ENCODE assay signal across 7 mouse cellular contexts in the genomic region with DNA sequence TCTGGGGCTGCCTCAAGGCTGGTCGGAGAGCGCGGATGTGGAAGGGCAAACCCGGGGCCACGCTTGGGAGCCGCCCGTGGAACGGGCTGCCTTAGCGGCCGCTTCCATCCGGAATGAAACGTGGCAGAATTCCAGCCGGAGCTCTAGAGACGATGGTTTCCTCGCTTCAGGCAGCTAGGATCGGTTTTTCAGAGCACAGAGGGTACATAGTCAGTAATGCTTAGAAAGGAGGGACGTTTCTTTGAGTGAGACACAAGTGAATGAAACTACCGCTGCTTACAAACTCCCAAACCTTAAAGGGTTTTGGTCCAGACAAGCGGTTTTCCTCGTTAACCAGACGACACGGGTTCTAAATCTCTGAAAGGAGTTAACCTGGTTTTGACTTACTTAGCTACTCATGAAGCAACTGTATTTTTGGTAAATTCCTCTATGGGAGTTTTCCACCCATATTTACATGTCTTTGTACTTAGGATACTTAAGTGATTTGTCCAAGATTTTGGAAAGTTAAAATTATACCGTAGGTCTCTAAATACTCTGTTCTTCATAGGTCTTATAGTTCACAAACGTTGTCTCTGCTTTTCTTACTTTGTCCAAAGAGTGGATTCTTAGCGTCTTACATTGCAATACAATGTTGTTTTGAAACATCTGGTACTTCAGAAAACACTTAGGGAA. TPM values are rescaled to one million over a fixed set of nuclear protein-coding genes. Genes with fewer than 3 reads are reported as not detected.
A peak's percentile ranks its signal among the peaks of the same experiment; 100 is the strongest.
DNase-seq lines count a peak whose midpoint lies in the region; ATAC-seq and TF ChIP-seq lines count a peak whose summit lies in the region.

No protein-coding gene starts in this region.

- DNase-seq in lung, postnatal 10 days = no peak
- peak; percentile 83 for DNase-seq in embryonic facial prominence, embryonic 14.5 days (ENCODE audit: low spot score)
- no peak for DNase-seq in limb, embryonic 10.5 days (ENCODE audit: low spot score)
- no peak for DNase-seq in adrenal gland, adult 18-20 months (ENCODE audit: low spot score in 2 of 2)

- H3K9me3 ChIP-seq in lung, embryonic 16.5 days (ENCODE audit: control insufficient read depth, low read length) = no peaks in the 10 kb centered on the region
- H3K9me3 ChIP-seq in embryonic facial prominence, embryonic 14.5 days (ENCODE audit: control insufficient read depth, low read length) = no peaks in the 10 kb centered on the region
- no peaks in the 10 kb centered on the region for H3K9me3 ChIP-seq in limb, embryonic 10.5 days (replicated peaks)

- TF ChIP-seq CTCF in small intestine, adult 2 months (IDR thresholded peaks at IDR 0.05; ENCODE audit: extremely low read depth, insufficient read length, insufficient replicate concordance, low read depth, low read length) = no peak

- ATAC-seq in lung, embryonic 16.5 days (ENCODE audit: low read depth) = no peak
- no peak; the same call in 1 of the 2 replicates for ATAC-seq in embryonic facial prominence, embryonic 14.5 days (ENCODE audit: low read depth)
- no peak for ATAC-seq in megakaryocyte progenitor cell, adult 5-6 weeks (replicated peaks; ENCODE audit: poor library complexity)

- H3K27me3 ChIP-seq in lung, embryonic 16.5 days (ENCODE audit: control insufficient read depth, insufficient read depth, low read depth, low read length) = no peaks in the 10 kb centered on the region
- no peaks in the 10 kb centered on the region for H3K27me3 ChIP-seq in embryonic facial prominence, embryonic 14.5 days (replicated peaks; ENCODE audit: control insufficient read depth, insufficient read depth, low read length)
- H3K27me3 ChIP-seq in limb, embryonic 10.5 days (ENCODE audit: low read depth, poor library complexity, severe bottlenecking) = no peaks in the 10 kb centered on the region
- H3K27me3 ChIP-seq in small intestine, adult 2 months (ENCODE audit: control insufficient read depth, insufficient read depth, low read length) = no peaks in the 10 kb centered on the region

- peaks cover 43% of the 10 kb centered on the region for H3K4me1 ChIP-seq in lung, embryonic 16.5 days (replicated peaks; ENCODE audit: control insufficient read depth, insufficient read depth, low read length)
- peaks cover 18% of the 10 kb centered on the region for H3K4me1 ChIP-seq in embryonic facial prominence, embryonic 14.5 days (ENCODE audit: control insufficient read depth, insufficient read depth, low read length)
- H3K4me1 ChIP-seq in limb, embryonic 10.5 days = peaks cover 27% of the 10 kb centered on the region
- H3K4me1 ChIP-seq in small intestine, adult 2 months (ENCODE audit: control insufficient read depth, insufficient read depth, insufficient read length, low read length) = peaks cover 10% of the 10 kb centered on the region; the same call in 1 of the 2 replicates

- H3K27ac ChIP-seq in lung, embryonic 16.5 days (ENCODE audit: low read length) = peak overlapping the region; percentile 90
- peak overlapping the region; percentile 86 for H3K27ac ChIP-seq in embryonic facial prominence, embryonic 14.5 days (replicated peaks; ENCODE audit: low read depth, low read length)
- peak overlapping the region; percentile 97 for H3K27ac ChIP-seq in limb, embryonic 10.5 days
- peak overlapping the region; percentile 95 for H3K27ac ChIP-seq in small intestine, adult 2 months (ENCODE audit: insufficient read depth, low read depth, low read length)

- TF ChIP-seq POLR2A in small intestine, adult 2 months (IDR thresholded peaks at IDR 0.05; ENCODE audit: low read depth, low read length) = no peak

- peak overlapping the region; percentile 96 for H3K9ac ChIP-seq in lung, embryonic 16.5 days (ENCODE audit: low read length)
- peak overlapping the region; percentile 93 for H3K9ac ChIP-seq in embryonic facial prominence, embryonic 14.5 days (ENCODE audit: low read depth, low read length)

- no peaks in the 10 kb centered on the region for H3K36me3 ChIP-seq in lung, embryonic 16.5 days (ENCODE audit: control insufficient read depth, insufficient read depth, low read length)
- peaks cover 22% of the 10 kb centered on the region; the same call in 1 of the 2 replicates for H3K36me3 ChIP-seq in embryonic facial prominence, embryonic 14.5 days (ENCODE audit: control insufficient read depth, insufficient read depth, low read length)
- H3K36me3 ChIP-seq in limb, embryonic 10.5 days = peaks cover 37% of the 10 kb centered on the region
- H3K36me3 ChIP-seq in small intestine, adult 2 months (ENCODE audit: control insufficient read depth, insufficient read depth, low read length) = peaks cover 5% of the 10 kb centered on the region; the same call in 1 of the 2 replicates

- H3K4me2 ChIP-seq in lung, embryonic 16.5 days (ENCODE audit: low read depth, low read length) = peak overlapping the region; percentile 59
- H3K4me2 ChIP-seq in embryonic facial prominence, embryonic 14.5 days (ENCODE audit: low read depth, low read length) = peak overlapping the region; percentile 64

- peak overlapping the region; percentile 89 for H3K4me3 ChIP-seq in lung, embryonic 16.5 days (ENCODE audit: low read length)
- peak overlapping the region; percentile 88 for H3K4me3 ChIP-seq in embryonic facial prominence, embryonic 14.5 days (ENCODE audit: low read depth, low read length)
- H3K4me3 ChIP-seq in limb, embryonic 10.5 days = peak overlapping the region; percentile 79
- H3K4me3 ChIP-seq in small intestine, adult 2 months (ENCODE audit: low read depth, low read length) = peak overlapping the region; percentile 86

- WGBS in lung, embryonic 16.5 days = under 1% methylated on average over 25 of the region's 25 CpGs
- WGBS in embryonic facial prominence, embryonic 14.5 days = under 1% methylated on average over 25 of the region's 25 CpGs
- WGBS in limb, embryonic 10.5 days = under 1% methylated on average over 25 of the region's 25 CpGs
- under 1% methylated on average over 25 of the region's 25 CpGs for WGBS in small intestine, adult 2 months

RNA-seq across cellular contexts. Expression of gene Selenof, which starts 0.8 kb away (rescaled TPM):
- 756 and 782 TPM in 2 replicates for polyA plus RNA-seq in lung, embryonic 16.5 days (2015; fragmentation: Nextera tagmentation; extraction: Ambion mirVana)
- 552 and 561 TPM in 2 replicates for polyA plus RNA-seq in embryonic facial prominence, embryonic 14.5 days (2014; fragmentation: Nextera tagmentation; extraction: Ambion mirVana)
- polyA plus RNA-seq in limb, embryonic 10.5 days (2016; fragmentation: Nextera tagmentation; extraction: Ambion mirVana) = 461 and 480 TPM in 2 replicates
- polyA plus RNA-seq in small intestine, adult 2 months (2012; rRNA removed) = 44.9 and 74.2 TPM in 2 replicates
- 542 and 574 TPM in 2 replicates for total RNA-seq in megakaryocyte progenitor cell, adult 5-6 weeks (2015)
- 723 and 819 TPM in 2 replicates for total RNA-seq in megakaryocyte progenitor cell, adult 5-6 weeks (2017)
- total RNA-seq in adrenal gland, adult 18-20 months (2021) = 100 to 1,000 TPM; 324 to 336 TPM

RNA-seq across cellular contexts. Expression of gene Hs2st1, which starts 1.0 kb away (rescaled TPM):
- 10.9 and 14.5 TPM in 2 replicates for polyA plus RNA-seq in lung, embryonic 16.5 days (2015; fragmentation: Nextera tagmentation; extraction: Ambion mirVana)
- polyA plus RNA-seq in embryonic facial prominence, embryonic 14.5 days (2014; fragmentation: Nextera tagmentation; extraction: Ambion mirVana) = 13.7 and 14.4 TPM in 2 replicates
- polyA plus RNA-seq in limb, embryonic 10.5 days (2016; fragmentation: Nextera tagmentation; extraction: Ambion mirVana) = 11.4 and 13.0 TPM in 2 replicates
- polyA plus RNA-seq in small intestine, adult 2 months (2012; rRNA removed) = 1.3 and 2.3 TPM in 2 replicates
- 14.2 and 15.7 TPM in 2 replicates for total RNA-seq in megakaryocyte progenitor cell, adult 5-6 weeks (2015)
- total RNA-seq in megakaryocyte progenitor cell, adult 5-6 weeks (2017) = 11.8 and 14.7 TPM in 2 replicates
- 10 to 100 TPM; 13.9 to 14.7 TPM for total RNA-seq in adrenal gland, adult 18-20 months (2021)
